Mouse (Mus musculus) thymus, postnatal 25 days (tissue): ENCODE data around the gene Rngtt.
"Not testable (repeated sequence)": the region's sequence is repeated elsewhere in the genome, so short reads cannot be mapped to it uniquely, and the experiment has no call there.

Source experiments
- DNase-seq: peaks from one replicate; pipeline ENCODE4 v3.0.0; 2022

Gene Rngtt

DNA sequence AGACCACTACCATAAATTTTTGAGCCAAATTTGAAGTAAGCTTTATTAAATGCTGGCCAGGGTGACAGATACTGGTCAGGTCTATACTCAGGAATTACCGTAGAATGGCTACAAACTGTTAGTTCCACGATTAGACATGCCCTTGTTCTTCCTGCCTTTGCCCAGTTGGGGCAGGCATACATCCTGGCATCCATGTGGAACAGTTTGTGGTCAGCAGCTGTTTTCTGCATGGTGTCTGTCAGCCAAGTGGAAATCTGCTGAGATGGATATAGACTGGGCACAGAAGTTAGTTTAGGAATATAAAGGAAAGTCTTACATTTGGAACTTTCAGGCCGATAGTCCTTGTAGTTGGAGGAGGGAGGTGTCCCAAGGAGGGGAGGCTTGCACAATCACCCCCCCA is 136.8 kb downstream of the Rngtt start:
- no peak for DNase-seq

DNA sequence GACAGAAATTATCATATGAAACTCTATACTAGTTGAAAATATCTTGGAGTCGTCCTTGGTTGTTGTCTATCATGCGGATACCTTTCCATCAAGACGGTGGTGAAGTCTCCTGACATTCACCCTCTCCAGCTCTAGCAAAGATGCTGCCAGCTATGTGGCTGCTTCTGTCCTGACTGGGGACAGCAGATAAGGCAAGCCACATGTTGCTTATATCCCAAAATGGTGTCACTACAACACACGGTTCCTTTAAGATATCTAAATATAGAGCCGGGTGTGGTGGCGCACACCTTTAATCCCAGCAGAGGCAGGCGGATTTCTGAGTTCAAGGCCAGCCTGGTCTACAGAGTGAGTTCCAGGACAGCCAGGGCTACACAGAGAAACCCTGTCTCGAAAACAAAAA is 140.2 kb downstream of the Rngtt start:
- DNase-seq, result not testable (repeated sequence)

DNA sequence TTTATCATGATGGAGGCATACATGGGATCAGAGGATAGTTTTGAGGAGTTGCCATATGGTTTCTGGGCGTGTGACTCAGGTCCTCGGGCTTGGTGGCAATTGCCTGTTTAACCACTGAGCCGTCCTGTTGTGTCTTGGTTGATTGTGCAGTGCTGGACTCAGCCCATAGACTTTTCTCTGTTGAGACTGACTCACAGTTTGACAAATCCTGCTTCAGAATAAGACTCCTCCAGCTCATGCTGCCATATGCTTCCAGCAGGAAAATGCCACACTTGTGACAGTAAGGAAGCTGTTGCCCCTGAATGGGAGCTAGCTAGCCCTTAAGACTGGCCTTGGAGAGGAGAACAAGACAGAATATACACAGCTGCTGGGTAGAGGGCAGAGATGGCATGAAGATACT is 149.7 kb downstream of the Rngtt start:
- DNase-seq, result no peak

DNA sequence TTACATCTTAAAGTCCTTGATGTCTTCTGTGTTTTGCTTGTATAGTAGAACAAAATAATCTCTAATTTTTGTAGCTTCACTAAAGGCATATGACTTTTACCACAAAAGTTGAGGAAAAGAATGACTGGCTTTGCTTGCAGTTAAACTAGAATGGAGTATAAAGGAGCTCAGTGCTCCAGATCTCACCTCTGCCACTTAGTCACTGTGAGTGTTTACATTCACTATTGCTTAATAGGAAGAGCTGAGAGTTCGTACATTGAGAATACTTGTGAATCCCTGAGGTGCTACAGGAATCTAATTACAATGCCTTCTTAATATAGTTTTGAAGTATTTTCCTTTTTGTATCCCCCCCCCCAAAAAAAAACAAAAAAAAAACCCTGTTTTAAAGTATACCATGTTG is 154.3 kb downstream of the Rngtt start:
- no peak for DNase-seq

DNA sequence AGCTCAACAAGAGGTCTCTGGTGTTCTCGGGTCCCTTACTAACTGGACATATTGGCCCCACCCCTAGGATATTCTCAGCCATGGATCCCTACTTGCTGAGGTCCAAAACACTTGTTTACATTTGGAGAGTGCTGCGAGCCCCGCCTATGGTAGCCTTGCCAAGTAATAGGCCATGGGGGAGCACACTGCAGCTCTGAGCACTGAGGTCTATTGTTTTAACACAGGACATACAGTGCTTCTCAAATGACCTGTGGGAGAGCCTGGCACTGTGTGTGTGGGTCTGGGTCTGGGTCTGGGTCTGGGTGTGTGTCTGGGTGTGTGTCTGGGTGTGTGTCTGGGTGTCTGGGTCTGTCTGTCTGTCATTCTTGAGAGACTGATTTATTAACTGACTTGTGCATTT is 155.8 kb downstream of the Rngtt start:
- no peak for DNase-seq

DNA sequence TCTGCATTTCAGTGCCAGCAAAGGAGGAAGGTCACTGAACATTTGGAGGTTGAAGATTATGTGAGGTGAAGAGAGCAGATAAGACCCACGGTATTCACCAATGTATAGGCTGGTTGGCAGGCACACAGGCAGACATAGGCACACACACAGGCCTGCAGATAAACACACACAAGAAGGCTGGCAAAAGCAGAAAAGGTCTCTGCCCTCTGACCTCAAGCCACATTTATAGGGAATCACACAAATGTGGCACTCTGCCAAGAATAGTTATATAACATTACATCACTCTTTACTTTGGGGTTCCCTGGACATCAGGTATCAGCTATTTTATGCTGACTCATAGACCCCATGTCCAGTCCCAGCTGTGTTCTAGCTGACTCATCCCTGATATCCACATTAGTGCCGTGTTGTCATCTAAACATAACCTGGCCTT is 156.9 kb downstream of the Rngtt start:
- DNase-seq, result no peak

DNA sequence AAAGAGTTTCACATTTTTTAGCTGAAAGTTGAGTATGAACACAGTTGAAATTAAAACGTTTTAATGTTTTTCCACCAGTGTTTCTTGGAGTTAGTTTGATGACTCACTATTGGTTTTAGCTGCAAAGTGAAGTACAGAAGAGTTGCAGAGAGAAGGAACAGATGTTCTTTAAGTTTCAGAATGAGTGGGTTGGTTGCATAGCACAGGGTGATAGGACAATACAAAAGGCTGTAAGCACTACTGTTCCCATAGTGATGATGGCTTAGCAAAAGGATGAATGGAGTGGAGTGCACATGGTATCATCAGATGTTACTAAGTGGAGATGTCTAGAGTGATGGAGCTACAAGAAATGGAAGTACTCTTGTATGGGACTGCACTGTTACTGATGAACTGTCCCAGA is 157.5 kb downstream of the Rngtt start:
- DNase-seq, result no peak

DNA sequence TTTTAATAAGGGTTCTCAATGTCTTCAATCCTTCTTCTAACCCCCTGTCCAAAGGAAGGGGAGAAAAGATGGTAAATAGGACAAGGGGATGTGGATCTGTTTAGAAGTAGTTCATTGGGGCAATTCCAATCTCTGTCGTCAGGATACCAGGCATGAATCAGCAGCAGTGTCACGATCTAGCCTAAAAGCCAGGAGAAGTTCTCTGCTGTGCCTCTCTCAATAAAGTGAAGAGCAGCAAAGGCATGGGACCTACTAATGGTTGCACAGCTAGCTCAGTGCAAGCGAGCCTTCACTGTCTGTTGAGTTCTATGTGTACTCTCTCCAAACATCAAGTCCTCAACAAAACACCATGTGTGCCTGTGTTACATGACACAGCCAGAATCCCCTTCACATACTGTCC is 158.0 kb downstream of the Rngtt start:
- no peak for DNase-seq

DNA sequence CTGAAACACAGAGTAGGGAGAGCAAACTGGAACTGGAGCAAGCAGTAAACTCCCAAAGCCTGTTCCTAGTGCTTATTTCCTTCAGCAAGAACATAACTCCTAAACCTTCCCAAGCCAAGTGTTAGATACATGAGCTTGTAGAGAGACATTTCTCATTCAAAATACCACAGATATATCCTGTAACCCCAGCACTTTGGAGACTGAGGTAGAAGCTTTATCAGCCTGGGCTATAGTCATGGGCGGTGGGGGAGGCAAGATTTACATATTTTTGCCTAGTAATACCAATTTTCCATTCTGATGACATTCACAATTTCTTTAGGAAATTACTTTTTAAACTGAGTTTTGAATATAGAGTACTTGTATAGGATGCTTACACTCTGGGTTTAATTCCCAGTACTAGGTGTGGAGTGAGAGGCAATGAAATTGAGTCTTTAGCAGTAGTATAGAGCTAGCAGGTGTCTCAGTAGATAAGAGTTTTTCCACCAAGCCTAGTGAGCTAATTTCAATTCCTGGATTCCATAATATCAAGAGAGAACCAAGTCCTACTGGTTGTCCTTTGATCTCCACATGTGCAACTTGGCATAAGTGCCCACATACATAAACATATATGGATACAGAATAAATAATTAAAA is 160.7 kb downstream of the Rngtt start:
- no peak for DNase-seq

DNA sequence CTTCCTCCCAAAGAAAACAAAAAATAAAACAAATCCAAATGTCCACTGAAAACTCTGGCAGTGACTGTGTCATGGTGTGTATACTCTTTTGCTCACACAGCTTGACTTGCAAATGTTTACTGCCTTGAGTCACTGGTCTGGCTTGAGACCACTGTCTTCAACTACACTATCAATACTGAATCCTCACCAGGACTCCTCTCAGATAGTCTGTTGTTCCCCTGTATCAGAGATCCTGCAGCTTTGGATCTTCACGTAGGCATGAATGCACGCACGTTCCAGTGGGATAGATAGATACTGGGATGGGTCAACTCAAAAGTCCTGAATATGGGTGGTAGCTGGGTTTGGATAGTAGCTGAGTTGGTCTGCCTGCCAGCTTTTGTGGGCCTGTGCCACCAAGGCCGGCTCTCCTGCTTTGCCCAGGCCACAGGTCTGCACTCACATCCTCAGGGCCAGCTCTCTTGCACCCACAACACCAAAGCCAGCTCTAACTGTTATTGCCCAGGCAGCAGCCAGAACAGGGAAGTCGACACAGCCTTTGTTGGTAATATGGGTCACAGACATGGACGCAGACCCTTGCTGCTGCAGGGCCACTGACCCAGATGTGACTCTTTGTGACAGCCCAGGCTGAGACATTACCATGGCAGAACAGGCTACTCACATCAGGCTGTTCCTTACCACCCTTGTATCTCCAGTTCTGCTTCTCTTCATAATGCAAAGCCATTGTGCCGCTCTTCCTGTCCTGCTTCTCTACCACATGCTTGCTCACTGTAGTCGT is 168.1 kb downstream of the Rngtt start:
- no peak for DNase-seq

DNA sequence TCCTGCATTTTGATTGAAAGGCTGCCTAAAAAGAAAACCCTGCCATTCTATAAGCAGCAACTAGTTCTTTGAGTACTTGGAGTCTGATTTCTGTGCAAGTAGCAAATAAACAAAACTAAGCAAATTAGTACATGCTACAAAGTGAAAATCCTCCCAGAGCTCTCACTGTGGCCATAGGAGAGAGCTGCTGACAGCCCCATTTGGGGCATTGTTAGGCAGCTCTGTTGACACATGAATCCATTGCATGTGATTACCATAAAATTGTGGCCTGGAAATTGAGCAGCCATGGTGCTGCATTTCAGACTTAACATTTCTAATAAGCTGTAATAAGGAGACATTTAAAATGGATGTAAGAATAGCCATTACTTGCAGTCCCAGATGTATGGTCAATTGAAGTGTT is 171.6 kb downstream of the Rngtt start:
- DNase-seq, result no peak

DNA sequence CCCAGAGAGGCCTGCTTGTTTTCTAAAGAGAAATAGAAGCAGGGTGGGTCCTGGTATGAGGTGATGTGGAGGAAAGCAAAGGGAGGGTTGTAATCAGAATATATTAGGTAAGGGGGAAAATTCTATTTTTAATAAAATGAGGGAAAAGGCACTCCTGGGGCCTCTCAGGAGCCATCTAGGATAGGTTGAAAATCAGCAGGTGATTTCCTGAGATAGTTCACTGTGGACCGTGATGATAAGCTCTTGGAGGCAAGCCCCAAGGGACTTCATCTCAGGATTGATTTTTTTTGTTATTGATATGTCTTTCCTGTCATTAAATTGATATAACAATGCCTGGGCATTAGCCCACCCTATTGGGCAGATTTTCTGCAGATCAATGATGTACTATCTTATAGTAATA is 175.9 kb downstream of the Rngtt start:
- DNase-seq, result no peak

DNA sequence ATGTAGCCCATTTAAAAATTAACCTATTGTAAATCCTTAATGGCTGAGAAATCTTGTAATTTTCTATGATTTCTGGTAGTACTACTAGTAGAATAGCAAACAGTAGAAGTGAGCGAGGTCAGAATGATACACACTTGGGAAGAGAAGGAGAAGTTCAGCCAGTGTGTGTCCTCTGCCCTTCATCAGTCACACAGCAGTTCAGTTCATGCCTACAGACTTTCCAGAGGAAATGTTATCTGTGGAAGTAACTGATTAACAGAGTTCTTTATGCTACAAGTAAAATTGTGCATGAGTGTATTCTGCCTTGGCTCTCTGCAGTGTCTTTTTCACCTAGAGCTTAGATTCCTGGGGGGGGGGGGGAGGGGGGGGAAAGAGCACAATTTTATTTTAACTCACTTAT is 181.0 kb downstream of the Rngtt start:
- no peak for DNase-seq

DNA sequence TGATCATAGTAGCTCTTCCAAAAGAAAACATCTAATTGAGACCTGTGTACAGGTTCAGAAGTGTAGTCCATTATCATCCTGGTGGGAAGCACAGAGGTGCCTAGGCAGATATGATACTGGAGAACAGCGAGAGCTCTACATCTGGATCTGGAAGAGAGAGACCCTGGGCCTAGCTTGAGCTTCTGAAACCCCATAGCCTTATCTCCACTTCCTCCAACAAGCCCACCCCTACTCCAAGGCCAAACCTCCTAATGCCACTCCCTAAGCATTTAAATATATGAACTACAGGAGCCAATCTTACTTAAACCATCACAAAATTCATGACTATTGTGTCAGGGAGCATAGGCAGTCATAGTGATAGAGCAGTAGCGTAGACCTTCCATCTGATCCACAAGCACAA is 184.3 kb downstream of the Rngtt start:
- DNase-seq, result no peak

DNA sequence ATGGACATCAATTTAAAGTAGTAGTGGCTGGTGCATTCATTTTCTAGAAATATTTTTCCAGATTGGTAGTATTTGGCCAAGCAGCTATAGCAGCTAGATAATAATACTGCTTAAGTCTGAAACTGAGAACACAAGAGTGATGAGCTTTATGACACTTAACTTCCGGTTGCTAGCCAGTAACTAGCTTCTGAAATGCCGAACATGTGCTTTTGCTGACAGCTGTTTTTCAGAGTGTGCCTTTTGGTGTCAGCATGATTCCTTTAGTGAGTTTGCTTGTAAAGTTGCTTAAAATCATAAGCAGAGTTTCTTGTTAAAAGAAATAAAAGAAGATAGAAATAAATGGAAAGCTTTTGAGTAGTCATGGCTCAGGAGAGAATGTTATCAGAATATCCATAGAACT is 186.9 kb downstream of the Rngtt start:
- DNase-seq, result no peak

DNA sequence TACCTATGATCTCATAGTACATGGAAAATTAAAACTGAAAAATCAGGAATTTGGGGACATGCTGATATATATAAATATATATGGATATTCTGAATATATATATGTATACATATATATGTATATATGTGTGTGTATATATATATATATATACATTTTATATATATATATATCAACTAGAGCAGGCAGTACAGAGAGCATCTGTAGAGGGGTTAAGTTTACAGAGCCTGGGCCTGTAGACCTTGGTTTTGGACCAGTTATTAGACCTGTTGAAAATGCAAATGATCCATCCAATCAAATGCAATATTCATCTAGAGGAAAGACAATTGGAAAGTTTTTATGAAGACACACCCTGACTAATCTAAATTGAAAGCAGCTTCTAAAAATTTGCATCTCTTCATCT is 187.5 kb downstream of the Rngtt start:
- no peak for DNase-seq

DNA sequence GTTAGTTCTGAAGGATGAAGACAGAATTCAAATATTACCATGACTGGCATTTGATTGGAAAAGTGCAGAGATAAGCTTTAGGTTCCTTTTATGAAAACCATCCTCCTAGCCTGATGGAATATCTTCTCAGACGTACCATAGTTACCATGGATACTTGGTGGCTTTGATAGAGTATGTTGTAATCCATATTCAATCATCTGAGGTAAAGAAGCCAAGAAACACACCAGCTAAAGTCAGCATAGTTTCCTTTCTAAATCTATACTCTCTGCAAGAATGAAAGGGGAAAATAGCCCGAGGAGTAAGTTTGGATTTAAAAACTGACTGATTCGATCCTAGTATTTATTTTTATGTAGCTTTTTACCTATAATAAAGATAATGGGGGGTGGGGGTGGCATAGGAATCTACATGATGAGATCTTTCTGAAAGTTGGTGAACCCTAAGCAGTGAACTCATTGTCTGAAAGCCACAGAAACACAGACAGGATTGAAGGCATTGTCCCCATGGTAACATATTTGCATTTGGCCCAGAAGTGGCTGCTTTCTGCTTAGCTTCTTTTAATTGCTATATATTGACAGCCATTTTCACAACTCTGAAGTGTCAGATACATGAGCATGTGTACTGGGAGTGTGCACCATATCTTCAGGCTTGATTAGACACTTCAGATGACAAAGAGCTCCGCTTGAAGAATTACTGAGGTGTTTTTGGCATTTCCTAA is 188.2 kb downstream of the Rngtt start:
- no peak for DNase-seq

DNA sequence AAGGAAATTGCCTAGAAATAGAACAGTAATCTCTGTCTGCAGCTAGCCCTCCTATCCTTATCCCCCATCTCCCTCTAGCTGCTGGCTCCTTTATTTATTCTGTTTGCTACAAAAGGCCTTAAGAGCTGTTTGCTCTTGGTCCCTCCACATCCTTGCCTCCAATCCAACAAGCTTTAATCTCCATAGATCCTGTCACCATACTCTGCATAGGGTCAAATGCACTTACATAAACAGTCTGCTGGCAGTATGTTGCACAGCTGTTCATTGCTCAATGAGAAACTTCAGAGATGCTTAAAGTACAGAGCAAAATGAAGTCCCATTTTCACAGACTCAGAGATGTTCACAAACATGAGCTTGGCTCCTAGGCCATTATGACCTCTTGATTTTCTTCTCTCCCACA is 196.5 kb downstream of the Rngtt start:
- DNase-seq, result no peak

DNA sequence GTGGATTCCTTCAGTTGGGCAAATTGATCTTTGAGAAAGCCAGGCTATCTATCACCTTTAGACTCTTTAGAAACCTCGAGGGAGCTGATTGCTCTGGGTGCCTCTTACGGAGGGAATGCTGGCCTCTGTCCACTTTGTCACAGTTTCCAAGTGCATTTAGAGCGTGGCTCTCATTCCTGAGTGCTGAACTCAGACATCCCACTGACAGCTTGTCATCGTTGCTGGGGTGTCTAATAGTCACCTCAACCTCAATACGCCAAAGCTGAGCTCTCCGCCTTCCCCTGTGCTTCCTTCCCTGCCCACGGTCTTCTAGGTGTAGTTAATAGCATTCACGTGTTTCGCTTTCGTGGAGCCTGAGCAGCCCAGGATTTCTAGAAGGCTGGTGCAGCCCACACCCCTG is 200.4 kb downstream of the Rngtt start:
- no peak for DNase-seq

DNA sequence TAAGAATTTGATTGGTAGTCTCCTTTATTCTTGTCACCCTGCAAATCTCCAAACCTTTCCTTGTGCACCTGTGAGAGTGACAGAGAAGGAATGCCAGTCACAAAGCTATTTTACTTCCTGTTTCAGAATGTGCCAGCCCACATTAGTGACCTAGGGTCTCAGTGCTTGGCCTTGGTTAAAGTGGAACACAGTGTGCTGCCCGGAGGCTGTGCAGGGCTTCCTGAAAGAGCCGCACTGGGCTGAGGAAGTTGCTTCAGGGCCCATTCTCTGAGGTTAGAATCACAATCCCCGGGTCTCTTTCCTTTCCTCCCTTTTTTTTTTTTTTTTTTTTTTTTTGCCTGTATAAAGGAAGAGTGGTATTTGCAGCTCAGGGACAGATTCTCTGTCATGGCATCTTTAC is 203.3 kb downstream of the Rngtt start:
- DNase-seq, result no peak

DNA sequence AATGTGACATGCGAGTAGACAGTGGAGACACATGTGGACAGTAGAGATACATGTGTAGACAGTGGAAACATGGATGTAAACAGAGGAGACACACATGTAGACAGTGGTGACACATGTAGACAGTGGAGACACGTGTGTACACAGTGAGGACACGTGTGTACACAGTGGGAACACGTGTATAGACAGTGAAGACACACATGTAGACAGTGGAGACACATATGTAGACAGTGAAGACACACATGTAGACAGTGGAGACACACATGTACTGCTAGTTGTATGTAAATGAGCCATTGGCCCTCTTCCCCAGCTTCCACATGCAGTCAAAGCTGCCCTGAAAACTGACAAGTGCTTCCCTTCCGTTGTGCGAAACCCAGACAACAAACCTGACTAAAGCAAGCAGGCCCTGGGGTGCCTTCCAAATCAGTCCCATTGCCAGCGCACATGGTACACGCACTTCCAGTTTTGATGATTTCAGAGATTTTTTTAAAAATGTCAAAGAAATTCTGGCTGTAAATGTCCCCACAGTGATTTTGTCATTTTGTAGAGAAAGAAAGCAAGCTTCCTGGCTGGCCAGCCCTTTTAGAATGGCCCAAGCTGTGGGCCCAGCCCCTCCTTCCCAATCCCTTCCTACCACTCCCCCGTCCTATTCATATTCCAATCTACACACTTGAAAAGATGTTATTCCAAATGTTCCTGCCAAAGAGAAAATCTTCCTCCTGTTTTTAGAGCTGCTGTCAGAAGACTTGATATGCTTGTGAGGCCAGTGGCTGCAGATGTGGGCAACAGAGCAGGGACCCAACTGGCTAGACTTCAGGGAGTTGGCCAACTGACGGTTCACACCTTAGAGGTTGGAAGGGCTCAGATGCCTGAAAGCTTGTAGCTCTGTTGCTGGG is 204.2 kb downstream of the Rngtt start:
- DNase-seq, result no peak

DNA sequence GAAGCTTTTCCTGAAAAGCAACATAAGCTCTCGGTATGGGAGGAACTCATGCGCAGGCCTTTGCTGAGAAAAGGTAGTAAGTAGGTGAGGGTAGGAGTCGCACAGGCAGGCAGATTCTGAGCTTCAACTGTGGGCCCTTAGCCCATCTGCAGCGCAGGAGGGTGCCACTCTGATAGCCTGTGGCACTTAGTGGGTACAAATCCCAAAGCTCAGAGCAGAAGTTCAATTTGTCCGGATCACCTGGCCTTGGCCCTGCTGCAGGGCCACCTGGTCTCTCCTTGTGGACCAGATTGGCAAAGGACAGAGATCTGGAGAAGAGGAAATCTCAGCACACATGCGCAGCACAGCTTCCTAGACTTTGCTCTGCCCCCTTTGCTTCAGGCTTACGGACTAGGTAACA is 210.1 kb downstream of the Rngtt start:
- no peak for DNase-seq

DNA sequence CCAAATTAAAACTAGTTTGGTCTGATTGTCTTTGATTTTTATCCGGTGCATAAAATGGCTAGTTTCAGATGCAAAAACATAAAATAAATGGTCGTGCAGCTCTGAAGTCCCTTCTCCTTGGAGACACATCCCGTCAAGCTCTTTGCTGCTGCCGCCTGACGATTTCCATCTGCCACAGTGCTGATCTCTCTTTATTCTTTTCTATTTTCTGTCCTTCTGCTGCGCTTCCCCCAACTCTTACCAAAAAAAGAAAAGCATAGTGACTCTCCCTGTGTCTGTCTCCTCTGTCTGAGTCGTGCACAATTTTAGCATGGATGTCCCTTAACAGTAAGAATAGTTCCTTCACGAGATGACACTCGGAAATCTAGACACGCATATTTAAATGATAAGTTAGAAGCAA is 210.8 kb downstream of the Rngtt start:
- no peak for DNase-seq
